Mouse (Mus musculus) central nervous system, embryonic 18 days (tissue): ENCODE results near the gene Ccpg1. TPM values are rescaled to one million over a fixed set of nuclear protein-coding genes. Genes with fewer than 3 reads are reported as not detected.

ENCODE experiments used
- polyA plus RNA-seq: library from polyadenylated mRNA; depleted of rRNA; stranded (reverse); fragments of >200 nt; gene quantifications from 2 replicates; pipeline ENCODE4 v1.2.3, GENCODE M21; 2012; rRNA removed

The Ccpg1 gene
- polyA plus RNA-seq = 32.3 and 32.6 TPM in 2 replicates

DNA sequence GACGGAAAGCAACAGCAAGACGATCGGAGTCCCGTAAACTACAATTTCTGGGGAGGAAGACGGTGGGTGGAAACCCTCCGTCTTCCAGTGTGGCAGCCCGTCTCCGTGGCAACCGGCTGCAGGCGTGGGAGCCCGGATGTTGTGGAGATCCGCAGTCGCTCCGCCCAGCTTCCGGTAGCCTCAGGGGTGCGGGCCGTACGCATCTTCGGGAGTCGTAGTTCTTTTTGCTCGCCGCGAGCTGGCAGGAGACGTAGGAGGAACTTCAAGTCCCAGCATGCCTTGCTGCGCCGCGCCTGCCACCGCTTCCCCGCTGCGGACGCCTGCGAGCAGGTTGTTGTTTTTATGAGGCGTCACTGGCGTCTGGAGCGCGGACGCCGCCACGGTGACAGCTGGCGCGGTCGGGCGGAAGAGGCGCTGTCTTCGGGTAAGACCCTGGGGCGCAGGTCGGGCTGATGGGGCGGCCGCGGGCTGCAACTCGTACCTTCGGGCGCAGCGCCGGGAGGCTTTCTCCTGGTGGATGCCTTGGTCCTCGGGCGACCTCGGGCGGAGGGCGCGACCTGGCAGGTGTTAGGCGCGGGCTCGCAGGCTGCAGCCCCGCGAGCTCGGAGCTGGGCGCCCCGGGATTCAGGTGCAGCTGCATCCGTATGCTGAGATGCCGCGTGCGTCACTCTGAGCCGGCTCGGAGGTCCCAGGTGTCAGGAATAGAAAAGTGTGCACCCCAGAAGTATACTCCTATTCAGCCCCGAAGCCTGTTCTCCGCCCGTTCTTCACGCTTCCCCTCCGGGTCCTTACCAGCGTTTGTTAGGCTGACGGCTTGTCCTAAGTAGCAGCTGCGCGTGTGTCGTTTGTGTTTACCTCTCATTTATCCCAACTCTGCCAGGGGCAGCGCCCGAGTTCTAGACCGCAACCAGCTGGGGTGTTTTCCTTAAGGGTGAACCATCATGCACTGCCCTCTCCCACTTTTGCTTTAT lies at the start of gene Ccpg1, which contains the start of gene Ccpg1os:
Ccpg1 (plus strand) TSS at position 180 of the 971 bp plus-strand sequence.
Ccpg1os (minus strand) TSS at position 133 of the 971 bp plus-strand sequence.

DNA sequence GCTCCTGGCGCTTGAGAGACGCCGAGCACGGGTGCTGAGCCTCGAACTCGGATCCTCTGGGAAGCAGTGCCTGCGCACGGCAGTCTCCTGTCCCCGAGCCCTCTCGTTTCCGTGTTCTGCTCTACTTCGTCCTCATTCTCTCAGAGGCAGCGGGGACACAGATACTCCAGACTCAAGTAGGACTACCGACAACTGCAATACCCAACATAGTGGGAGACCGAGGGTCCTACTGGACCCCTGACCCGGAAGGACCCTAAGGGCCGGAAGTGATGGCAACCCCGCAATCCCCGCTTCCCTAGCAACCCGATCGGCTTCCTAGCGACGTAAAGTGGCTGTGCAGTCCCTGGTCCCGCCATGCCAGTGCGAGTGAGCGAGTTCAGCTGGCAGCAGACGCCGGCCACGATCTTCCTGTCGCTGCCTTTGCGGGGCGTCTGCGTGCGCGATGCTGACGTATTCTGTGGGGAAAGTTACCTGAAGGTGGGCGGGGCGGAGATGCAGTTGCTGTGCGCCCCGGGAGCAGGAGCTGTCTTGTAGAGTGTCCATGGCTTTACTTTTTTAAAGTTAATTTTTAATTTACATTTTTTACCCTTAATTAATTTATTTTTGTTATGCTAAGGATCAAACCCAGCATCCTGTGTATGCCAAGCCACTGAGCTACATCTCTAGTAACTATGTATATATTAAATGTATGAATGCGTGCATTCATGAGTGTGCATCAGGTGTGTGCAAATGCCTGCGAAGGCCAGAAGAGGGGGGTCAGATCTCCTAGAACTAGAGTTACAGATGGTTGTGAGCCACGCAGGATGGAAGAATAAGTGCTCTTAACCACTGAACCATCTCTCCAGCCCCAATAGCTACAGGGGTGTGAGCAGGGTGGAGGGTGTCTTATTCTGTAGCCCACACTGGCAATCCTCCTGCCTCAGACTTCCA lies 26.4 kb upstream of the Ccpg1 start, which contains the start of the genes Dyx1c1 and Gm44503:
Dyx1c1 (plus strand) TSS at position 265 of the 930 bp plus-strand sequence.
Gm44503 (plus strand) TSS at position 332 of the 930 bp plus-strand sequence.

DNA sequence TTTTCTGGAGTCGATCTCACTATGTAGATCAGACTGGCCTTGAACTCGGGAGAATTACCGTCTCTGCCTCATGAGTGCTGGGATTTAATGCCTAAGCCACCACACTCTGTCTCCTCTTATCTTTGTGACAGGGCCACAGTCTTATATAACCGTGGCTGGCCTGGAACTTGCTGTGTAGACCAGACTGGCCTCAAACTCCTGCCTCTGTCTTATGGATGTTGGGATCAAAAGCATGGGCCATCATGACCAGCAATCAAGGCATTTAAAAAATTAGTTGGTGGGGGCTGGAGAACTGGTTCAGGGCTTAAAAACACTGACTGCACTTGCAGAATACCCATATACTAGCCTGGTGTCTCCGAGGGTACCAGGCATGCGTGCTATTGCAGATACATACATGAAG lies 54.9 kb downstream of the Ccpg1 start, which contains the start of gene Pigb:
Pigb (minus strand) TSS at position 299 of the 400 bp plus-strand sequence.

DNA sequence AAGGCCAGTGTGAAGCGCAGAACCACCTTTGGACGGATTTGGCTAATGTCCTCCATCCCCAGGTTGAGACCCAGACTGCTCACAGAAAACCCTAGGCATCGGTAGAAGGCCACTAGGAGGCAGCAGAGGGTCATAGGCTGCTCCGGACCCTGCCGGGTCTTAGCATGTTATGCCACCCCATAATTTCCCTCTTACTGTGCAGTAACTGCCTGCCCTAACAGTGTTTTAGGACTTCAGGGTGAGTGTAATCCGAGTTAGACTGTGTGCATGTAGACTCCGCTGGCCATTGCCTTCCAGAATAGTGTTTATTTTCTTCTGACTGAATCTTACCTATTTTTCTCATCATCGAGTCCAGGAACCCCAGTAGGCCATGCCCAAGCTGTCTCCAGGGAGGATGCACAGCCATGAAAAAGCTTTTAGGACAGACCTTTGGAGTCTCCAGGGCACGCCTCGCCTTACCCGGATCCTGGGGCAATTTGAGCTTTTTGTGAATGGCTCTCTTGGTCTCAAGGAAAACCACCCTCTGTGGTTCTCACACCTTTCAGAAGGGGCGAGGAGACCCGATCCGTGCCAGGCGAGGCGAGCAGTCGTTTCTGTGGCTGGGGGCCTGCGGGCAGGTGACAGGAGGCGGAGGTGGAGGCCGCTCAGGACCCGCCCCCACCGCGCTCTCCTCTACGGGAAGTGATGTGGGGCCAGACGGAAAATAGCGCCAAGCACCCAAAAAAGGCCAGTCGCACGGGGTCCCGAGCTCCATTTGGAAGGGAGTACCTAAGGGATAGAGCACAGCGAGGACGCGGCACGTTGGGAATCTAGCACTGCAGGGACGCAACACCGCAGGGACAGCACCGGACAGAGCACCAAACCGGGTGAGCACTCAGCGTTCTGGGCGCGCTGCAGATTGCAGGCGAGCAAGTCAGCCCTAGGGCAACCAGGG lies 59.2 kb downstream of the Ccpg1 start, which contains the start of gene Rab27a:
Rab27a (plus strand) TSS at position 709 of the 934 bp plus-strand sequence.

Other genes with a start within 250 kb of the Ccpg1 start
- 0.32 and 0.55 TPM in 2 replicates for gene Prtg, start 178.6 kb upstream of the Ccpg1 start, polyA plus RNA-seq
- 15.1 and 16.1 TPM in 2 replicates for gene Pygo1, start 59.8 kb upstream of the Ccpg1 start, polyA plus RNA-seq
- gene Dyx1c1, start 26.6 kb upstream of the Ccpg1 start, polyA plus RNA-seq = 2.3 and 2.7 TPM in 2 replicates
- 0.04 TPM in 1 of 2 replicates, not detected in the other for gene Gm44503, start 26.6 kb upstream of the Ccpg1 start, polyA plus RNA-seq
- 16.9 and 19.7 TPM in 2 replicates for gene Ccpg1os, start within 50 bp of the Ccpg1 start, polyA plus RNA-seq
- gene Pigb, start 54.9 kb downstream of the Ccpg1 start, polyA plus RNA-seq = 16.4 and 17.3 TPM in 2 replicates
- gene Rab27a, start 59.4 kb downstream of the Ccpg1 start, polyA plus RNA-seq = 2.4 and 2.6 TPM in 2 replicates
- gene Khdc3, start 116.4 kb downstream of the Ccpg1 start, polyA plus RNA-seq = 0.08 and 0.40 TPM in 2 replicates
- gene Gm20509, start 117.0 kb downstream of the Ccpg1 start, polyA plus RNA-seq = not detected in 2 replicates
- gene Rsl24d1, start 128.0 kb downstream of the Ccpg1 start, polyA plus RNA-seq = 73.3 and 74.5 TPM in 2 replicates